Mouse (Mus musculus): ENCODE data around the gene Mb21d2.

- no peak for TF ChIP-seq POLR2A (IDR thresholded peaks at IDR 0.05; ENCODE audit: borderline replicate concordance, control insufficient read depth, low read depth, low read length)
- no peak for TF ChIP-seq CTCF (IDR thresholded peaks at IDR 0.05; ENCODE audit: control insufficient read depth, insufficient read depth, low read length)
Measured at GRCm38 (mm10) chr16:28809089-28809488, 120.4 kb downstream of the Mb21d2 start.
